Mouse (Mus musculus) neural tube, embryonic 14.5 days (tissue): Measurements from ENCODE around the gene Gm364. TPM values are rescaled to one million over a fixed set of nuclear protein-coding genes. Genes with fewer than 3 reads are reported as not detected.

ENCODE experiments used
- ATAC-seq: fragments of 200-750 bp; cut with Nextera tagmentation; 2 replicates; pipeline ENCODE4 v1.8.0; 2017; ENCODE audit warnings: low read depth, mild to moderate bottlenecking, moderate TSS enrichment, moderate library complexity
- H3K27ac ChIP-seq: fragments of 300-500 bp; sonication (generic); 2 replicates; pipeline ENCODE4 v1.5.1; 2014; ENCODE audit warnings: low read depth, mild to moderate bottlenecking, control low read depth, low read length, moderate library complexity, mixed read lengths
- H3K27me3 ChIP-seq: fragments of 300-500 bp; sonication (generic); 2 replicates; pipeline ENCODE4 v1.6.1; 2014; ENCODE audit warnings: low read length; ENCODE audit not compliant: control insufficient read depth, insufficient read depth
- H3K36me3 ChIP-seq: fragments of 300-500 bp; sonication (generic); 2 replicates; pipeline ENCODE4 v1.6.1; 2014; ENCODE audit warnings: low read length, mixed read lengths; ENCODE audit not compliant: control insufficient read depth, insufficient read depth
- H3K4me1 ChIP-seq: fragments of 300-500 bp; sonication (generic); 2 replicates; pipeline ENCODE4 v1.6.1; 2014; ENCODE audit warnings: low read length; ENCODE audit not compliant: control insufficient read depth, insufficient read depth
- H3K4me2 ChIP-seq: fragments of 300-500 bp; sonication (generic); 2 replicates; pipeline ENCODE4 v1.6.1; 2014; ENCODE audit warnings: mild to moderate bottlenecking, low read depth, low read length, control low read depth
- H3K4me3 ChIP-seq: fragments of 300-500 bp; sonication (generic); 2 replicates; pipeline ENCODE4 v1.5.1; 2014; ENCODE audit warnings: low read depth, low read length, control low read depth, mixed read lengths
- H3K9ac ChIP-seq: fragments of 300-500 bp; sonication (generic); replicated peaks from 2 replicates; pipeline ENCODE4 v1.6.1; 2014; ENCODE audit warnings: low read depth, mild to moderate bottlenecking, control low read depth, low read length, mixed read lengths
- H3K9me3 ChIP-seq: fragments of 300-500 bp; sonication (generic); 2 replicates; pipeline ENCODE4 v1.6.1; 2016; ENCODE audit warnings: low read length; ENCODE audit not compliant: control insufficient read depth
- WGBS: fragments of 180-500 bp; shearing (Covaris S2); extraction: QIAGEN DNeasy Blood & Tissue Kit; methylation state at CpG from one replicate; pipeline ENCODE4 v1.1.7; 2014; 5-methylcytosine and 5-hydroxymethylcytosine counted together
- polyA plus RNA-seq: library from polyadenylated mRNA; unstranded; fragments of >200 nt; fragmentation: Nextera tagmentation; extraction: Ambion mirVana; gene quantifications from 2 replicates; pipeline ENCODE4 v1.2.1, GENCODE M21; 2014

Gene Gm364
- polyA plus RNA-seq, 1 experiment from 2014 or later: not detected

GRCm38 (mm10) chrX:57392367-57393246, 16.3 kb upstream of the Gm364 start, which contains the start of gene Rbmx:
Gene Rbmx, minus strand, starts transcription at chrX:57393036.
- ATAC-seq: peak; percentile 95
- H3K4me3 ChIP-seq: peak within 1 kb of the TSS; percentile 40
- 17% methylated on average over 50 of the region's 50 CpGs for WGBS
- H3K27ac ChIP-seq: peak within 1 kb of the TSS; percentile 86
- H3K9me3 ChIP-seq: no peaks in the 10 kb centered on the region
- peak within 1 kb of the TSS; percentile 49 for H3K4me2 ChIP-seq
- H3K9ac ChIP-seq: peak within 1 kb of the TSS; percentile 70
- no peaks in the 10 kb centered on the region for H3K27me3 ChIP-seq
- H3K36me3 ChIP-seq: peaks cover 7% of the 10 kb centered on the region; the same call in 1 of the 2 replicates
- H3K4me1 ChIP-seq: no peaks in the 10 kb centered on the region

- Histone ChIP-seq H3K4me3 (peak overlapping the region; percentile 40; the same call in 1 of the 2 replicates), H3K9me3 (no peaks in the 10 kb centered on the region), H3K4me1 (no peaks in the 10 kb centered on the region), H3K27me3 (no peaks in the 10 kb centered on the region), H3K36me3 (peaks cover 7% of the 10 kb centered on the region; the same call in 1 of the 2 replicates), H3K4me2 (peak overlapping the region; percentile 38), H3K27ac (no peak overlapping the region), H3K9ac (no peak overlapping the region)
- WGBS: 24% methylated on average over 7 of the region's 7 CpGs
- ATAC-seq: peak; percentile 54
These were observed 15.5 kb upstream of the Gm364 start for GRCm38 (mm10) chrX:57393412-57393811.

GRCm38 (mm10) chrX:57401388-57401787, 7.6 kb upstream of the Gm364 start:
- WGBS: 89% methylated on average over 1 of the region's 1 CpGs
- ATAC-seq: no peak
- Histone ChIP-seq H3K27ac (no peak overlapping the region), H3K9ac (no peak overlapping the region), H3K4me1 (no peaks in the 10 kb centered on the region), H3K27me3 (no peaks in the 10 kb centered on the region), H3K36me3 (no peaks in the 10 kb centered on the region), H3K4me3 (no peak overlapping the region), H3K4me2 (no peak overlapping the region), H3K9me3 (no peaks in the 10 kb centered on the region)

DNA sequence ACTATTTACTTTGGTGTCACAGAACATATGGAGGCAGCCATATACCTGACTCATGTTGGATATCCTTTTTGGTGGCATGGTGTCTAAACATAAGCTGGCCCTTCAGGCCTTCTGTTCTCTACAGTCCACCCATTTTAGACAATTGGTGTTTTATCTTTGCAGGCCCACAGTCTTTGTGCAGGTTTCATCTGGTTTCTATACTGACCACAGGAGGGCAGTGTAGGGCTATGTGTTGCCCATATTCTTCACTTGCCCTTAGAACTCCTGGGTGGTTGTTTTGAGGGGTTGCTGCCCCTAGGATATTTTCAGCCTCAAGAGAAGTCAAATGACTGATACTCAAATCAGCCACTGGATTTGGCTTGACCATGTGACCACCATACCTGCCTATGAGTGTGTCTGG, 5.3 kb upstream of the Gm364 start:
- ATAC-seq: no peak
- no peak overlapping the region for H3K9ac ChIP-seq
- no peak overlapping the region for H3K27ac ChIP-seq
- no peaks in the 10 kb centered on the region for H3K9me3 ChIP-seq
- H3K4me1 ChIP-seq: no peaks in the 10 kb centered on the region
- no peaks in the 10 kb centered on the region for H3K36me3 ChIP-seq
- no peaks in the 10 kb centered on the region for H3K27me3 ChIP-seq
- H3K4me3 ChIP-seq: no peak overlapping the region
- no peak overlapping the region for H3K4me2 ChIP-seq

DNA sequence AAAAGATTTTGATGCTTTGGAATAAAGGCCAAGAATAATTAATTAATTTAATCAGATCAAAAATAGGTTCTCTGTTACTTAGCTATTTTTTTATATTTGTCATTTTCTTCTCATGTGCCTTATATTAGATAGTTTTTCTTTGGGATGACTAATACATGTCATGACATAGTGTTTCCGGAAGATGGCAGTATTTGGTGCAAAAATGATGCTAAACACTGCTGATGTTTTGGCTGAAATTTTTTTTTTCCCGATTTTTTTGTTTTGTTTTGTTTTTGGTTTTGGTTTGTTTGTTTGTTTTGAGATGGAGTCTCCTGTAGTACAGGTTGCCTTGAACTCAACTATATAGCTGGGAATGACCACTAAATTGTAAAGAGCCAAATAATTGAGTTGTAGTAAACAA, 22.7 kb downstream of the Gm364 start:
- H3K27ac ChIP-seq: no peak overlapping the region
- H3K9me3 ChIP-seq: no peaks in the 10 kb centered on the region
- no peaks in the 10 kb centered on the region for H3K4me1 ChIP-seq
- no peak overlapping the region for H3K9ac ChIP-seq
- H3K27me3 ChIP-seq: no peaks in the 10 kb centered on the region
- H3K4me3 ChIP-seq: no peak overlapping the region
- H3K36me3 ChIP-seq: no peaks in the 10 kb centered on the region
- ATAC-seq: no peak
- WGBS: 16% methylated on average over 2 of the region's 2 CpGs
- H3K4me2 ChIP-seq: no peak overlapping the region

DNA sequence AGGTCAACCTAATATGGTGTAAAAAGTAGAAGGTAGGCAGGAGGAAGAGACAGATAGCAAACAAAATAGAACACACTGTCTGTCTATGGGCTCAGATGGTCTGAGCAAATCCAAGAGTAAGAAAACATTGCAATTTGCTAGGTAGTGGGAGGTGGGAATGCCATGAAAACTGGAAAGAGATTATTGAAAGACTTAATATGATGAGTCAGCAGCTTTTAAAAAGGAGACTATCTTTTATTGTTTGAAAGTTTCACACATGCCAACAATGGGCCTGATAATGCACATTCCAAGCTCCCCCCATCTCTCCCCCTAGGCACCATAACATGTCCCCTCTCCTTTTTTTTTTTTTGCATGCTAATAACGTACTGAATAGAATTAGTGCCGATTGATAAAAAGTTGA, 24.9 kb downstream of the Gm364 start:
- 85% methylated on average over 2 of the region's 2 CpGs for WGBS
- no peak overlapping the region for H3K27ac ChIP-seq
- no peak overlapping the region for H3K4me2 ChIP-seq
- H3K36me3 ChIP-seq: no peaks in the 10 kb centered on the region
- ATAC-seq: no peak
- H3K9ac ChIP-seq: no peak overlapping the region
- H3K27me3 ChIP-seq: no peaks in the 10 kb centered on the region
- H3K4me1 ChIP-seq: no peaks in the 10 kb centered on the region
- H3K9me3 ChIP-seq: no peaks in the 10 kb centered on the region
- no peak overlapping the region for H3K4me3 ChIP-seq

GRCm38 (mm10) chrX:57503634-57504033, 94.7 kb downstream of the Gm364 start, which contains the start of gene Gpr101:
Gene Gpr101, minus strand, starts transcription at chrX:57503757.
- H3K4me2 ChIP-seq: peak within 1 kb of the TSS; percentile 62
- no peaks in the 10 kb centered on the region for H3K36me3 ChIP-seq
- H3K9ac ChIP-seq: peak within 1 kb of the TSS; percentile 32; the same call in 1 of the 2 replicates
- ATAC-seq: peak; percentile 72
- H3K9me3 ChIP-seq: no peaks in the 10 kb centered on the region
- no peaks in the 10 kb centered on the region for H3K4me1 ChIP-seq
- no peaks in the 10 kb centered on the region for H3K27me3 ChIP-seq
- no peak within 1 kb of the TSS for H3K27ac ChIP-seq
- H3K4me3 ChIP-seq: peak within 1 kb of the TSS; percentile 32
- 10% methylated on average over 8 of the region's 28 CpGs for WGBS

GRCm38 (mm10) chrX:57506247-57506646, 97.3 kb downstream of the Gm364 start:
- H3K36me3 ChIP-seq: no peaks in the 10 kb centered on the region
- H3K9ac ChIP-seq: no peak overlapping the region
- 73% methylated on average over 1 of the region's 1 CpGs for WGBS
- no peak overlapping the region for H3K27ac ChIP-seq
- H3K4me3 ChIP-seq: no peak overlapping the region
- H3K9me3 ChIP-seq: no peaks in the 10 kb centered on the region
- no peak for ATAC-seq
- H3K4me2 ChIP-seq: no peak overlapping the region
- H3K27me3 ChIP-seq: no peaks in the 10 kb centered on the region
- no peaks in the 10 kb centered on the region for H3K4me1 ChIP-seq
